Mouse (Mus musculus): ENCODE measurements around the gene Gnat1. TPM values are rescaled to one million over a fixed set of nuclear protein-coding genes. Genes with fewer than 3 reads are reported as not detected.
A peak's percentile ranks its signal among the peaks of the same experiment; 100 is the strongest.

Gnat1 gene
- total RNA-seq, 1 experiment from 2014 or later, result not detected

DNA sequence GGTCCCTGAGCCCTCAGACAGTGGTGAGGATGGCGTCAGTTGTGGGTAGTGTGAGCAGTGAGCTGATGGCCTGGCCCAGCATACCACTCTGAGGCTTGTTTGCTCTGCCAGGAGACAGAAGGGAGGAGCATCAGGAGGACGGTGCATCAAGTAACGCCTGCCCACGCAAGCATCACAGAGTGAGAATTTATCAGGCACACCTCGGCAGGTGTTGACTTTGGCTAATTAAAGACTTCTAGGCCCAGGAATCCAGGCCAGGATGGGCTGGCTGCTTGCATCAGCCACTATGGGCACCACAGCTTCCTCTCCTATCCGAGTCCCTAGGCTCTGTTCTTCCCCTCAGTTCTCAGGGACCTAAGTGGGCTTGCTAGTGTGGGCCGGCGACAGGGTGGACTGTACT lies 17.2 kb downstream of the Gnat1 start:
- ATAC-seq (replicated peaks in 1 of 2; ENCODE audit: insufficient read depth in 1 of 2, low FRiP score in 2 of 2, low TSS enrichment in 1 of 2, low read depth in 1 of 2, poor library complexity in 2 of 2, severe bottlenecking in 2 of 2), result no peak

DNA sequence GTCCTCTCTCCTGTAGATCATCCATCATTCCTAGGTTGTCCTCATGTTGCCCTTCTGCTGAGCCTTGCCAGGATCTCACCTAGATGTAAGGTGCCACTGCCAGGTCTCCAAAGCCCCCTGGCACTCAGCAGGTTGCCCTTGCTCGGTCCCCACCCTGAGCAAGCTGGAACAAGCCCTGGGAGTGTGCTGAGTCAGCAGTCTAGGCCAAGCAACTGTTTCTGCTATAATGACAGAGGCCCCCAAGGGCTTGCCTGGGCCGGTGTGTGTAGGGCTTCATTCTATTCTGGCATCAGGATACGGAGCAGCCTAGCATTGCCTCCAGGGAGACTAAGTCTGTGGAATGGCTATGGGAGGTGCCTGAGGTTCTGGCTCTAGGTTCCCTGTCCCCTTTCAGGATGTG lies 18.7 kb downstream of the Gnat1 start:
- no peak for ATAC-seq (replicated peaks in 1 of 2; ENCODE audit: insufficient read depth in 1 of 2, low FRiP score in 2 of 2, low TSS enrichment in 1 of 2, low read depth in 1 of 2, poor library complexity in 2 of 2, severe bottlenecking in 2 of 2)

DNA sequence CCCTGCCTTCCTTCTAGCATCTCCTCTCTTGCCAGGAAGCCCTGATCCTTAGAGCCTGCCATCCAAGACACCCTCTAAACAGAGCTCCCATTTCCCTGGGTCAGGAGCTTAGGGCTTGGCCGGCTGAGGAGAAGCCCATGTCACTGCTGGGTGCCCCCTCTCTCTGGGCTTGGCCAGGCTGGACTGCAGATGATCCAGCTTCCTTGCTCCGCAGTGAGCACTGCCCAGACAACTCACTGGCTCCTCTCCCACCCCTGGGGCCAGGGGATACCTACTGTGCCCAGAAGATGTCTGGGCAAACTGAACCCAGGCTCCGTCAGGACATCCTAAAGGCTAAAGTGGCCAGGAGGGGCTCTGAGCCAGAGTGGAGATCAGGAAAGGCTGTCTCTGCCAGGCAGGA lies 19.6 kb downstream of the Gnat1 start:
- ATAC-seq (replicated peaks in 1 of 2; ENCODE audit: insufficient read depth in 1 of 2, low FRiP score in 2 of 2, low TSS enrichment in 1 of 2, low read depth in 1 of 2, poor library complexity in 2 of 2, severe bottlenecking in 2 of 2), result no peak

DNA sequence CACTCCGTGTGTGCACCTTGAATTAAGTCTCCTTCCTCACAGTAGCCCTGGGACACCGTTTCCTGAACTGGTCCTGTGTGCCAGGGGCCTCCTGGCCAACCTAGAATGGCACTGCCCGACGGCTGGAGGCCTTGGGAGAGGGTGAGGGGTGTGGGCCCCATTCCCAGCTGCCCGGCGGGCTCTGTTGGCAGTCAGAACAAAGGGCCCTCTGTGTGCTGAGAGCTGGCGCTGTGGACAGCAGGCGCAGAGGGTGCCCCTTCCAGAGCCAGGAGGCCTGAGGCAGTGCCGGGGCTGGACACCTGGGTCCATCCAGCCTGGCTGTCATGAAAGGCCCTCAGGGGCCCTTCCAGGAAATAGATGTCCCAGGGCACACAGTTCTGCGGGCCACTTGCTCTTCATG lies 20.0 kb downstream of the Gnat1 start:
- ATAC-seq (replicated peaks in 1 of 2; ENCODE audit: insufficient read depth in 1 of 2, low FRiP score in 2 of 2, low TSS enrichment in 1 of 2, low read depth in 1 of 2, poor library complexity in 2 of 2, severe bottlenecking in 2 of 2), result no peak

DNA sequence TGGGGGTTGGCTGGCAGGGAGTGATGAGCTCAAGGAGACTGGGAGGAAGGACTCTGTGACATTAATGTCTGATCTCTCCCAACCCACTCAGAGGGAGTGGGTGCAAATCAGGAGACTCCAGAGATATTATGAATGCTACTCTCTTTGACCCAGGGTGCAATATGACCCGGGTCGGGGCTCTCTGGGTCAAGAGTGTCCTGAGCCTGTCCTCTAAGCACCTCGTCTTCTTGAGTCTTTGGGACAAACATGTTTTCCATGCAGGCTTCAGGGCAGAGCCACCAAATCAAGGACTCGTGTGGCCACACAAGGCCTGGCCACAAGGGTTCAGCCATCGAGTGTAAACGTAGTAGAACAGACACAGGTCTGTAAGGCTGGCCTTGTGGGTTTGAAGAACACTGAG lies 21.4 kb downstream of the Gnat1 start:
- no peak for ATAC-seq (replicated peaks in 1 of 2; ENCODE audit: insufficient read depth in 1 of 2, low FRiP score in 2 of 2, low TSS enrichment in 1 of 2, low read depth in 1 of 2, poor library complexity in 2 of 2, severe bottlenecking in 2 of 2)

DNA sequence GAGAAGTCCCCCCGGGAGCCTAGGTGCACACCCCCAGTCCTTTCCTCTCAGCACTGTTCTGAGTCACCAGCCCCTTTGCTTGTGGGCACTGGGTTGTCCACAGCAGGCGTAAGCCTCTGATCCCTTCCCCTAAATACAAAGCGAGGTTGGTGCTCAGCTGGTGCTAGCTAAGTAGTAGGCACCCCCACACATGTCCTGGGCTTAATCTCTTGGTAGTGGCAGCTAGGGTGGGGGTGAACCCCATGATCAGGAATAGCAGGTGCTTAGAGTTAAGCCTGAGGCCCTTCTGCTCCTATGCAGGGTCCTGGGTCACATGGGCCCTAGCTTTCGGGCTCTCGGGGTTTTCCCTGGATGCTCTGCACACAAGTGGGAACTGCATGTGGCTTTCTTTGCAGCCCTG lies 22.4 kb downstream of the Gnat1 start:
- ATAC-seq (replicated peaks in 1 of 2; ENCODE audit: insufficient read depth in 1 of 2, low FRiP score in 2 of 2, low TSS enrichment in 1 of 2, low read depth in 1 of 2, poor library complexity in 2 of 2, severe bottlenecking in 2 of 2), result no peak

DNA sequence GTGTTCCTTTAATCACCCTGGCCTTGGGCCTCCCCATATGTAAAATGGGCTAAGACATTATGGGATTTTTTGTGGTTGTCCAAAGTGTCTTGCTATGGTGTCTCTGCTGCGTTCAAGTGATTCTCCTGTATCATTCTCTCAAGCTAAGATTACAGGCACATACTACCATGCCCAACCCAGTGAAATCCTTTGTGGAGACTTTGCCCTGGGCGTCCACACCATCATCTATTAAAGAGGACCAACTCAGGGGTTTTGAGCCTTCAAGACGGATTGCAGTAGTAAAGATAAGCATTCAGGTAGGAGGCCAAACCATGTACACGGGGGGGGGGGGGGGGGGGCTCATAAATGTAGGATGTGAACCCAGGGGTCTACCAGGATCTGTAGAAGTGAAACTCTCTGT lies 24.9 kb downstream of the Gnat1 start:
- no peak for ATAC-seq (replicated peaks in 1 of 2; ENCODE audit: insufficient read depth in 1 of 2, low FRiP score in 2 of 2, low TSS enrichment in 1 of 2, low read depth in 1 of 2, poor library complexity in 2 of 2, severe bottlenecking in 2 of 2)

DNA sequence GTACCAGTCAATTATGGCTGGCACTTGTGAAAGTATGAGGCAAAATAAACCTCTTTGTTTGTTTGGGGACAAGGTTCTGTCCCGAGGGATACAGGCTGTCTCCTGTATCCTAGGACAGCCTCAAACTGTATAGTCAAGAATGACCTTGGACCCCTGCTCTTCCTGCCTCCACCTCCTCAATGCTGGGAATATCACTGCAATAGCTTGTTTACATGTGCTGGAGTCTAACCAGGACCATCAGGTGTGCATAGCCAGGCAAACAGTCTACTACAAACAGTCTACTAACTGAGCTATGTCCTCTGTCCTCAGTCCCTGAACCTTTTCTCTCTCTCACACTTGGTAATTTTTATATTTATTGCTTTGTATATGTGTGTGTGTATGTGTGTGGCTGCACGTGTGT lies 26.0 kb downstream of the Gnat1 start:
- no peak for ATAC-seq (replicated peaks in 1 of 2; ENCODE audit: insufficient read depth in 1 of 2, low FRiP score in 2 of 2, low TSS enrichment in 1 of 2, low read depth in 1 of 2, poor library complexity in 2 of 2, severe bottlenecking in 2 of 2)

DNA sequence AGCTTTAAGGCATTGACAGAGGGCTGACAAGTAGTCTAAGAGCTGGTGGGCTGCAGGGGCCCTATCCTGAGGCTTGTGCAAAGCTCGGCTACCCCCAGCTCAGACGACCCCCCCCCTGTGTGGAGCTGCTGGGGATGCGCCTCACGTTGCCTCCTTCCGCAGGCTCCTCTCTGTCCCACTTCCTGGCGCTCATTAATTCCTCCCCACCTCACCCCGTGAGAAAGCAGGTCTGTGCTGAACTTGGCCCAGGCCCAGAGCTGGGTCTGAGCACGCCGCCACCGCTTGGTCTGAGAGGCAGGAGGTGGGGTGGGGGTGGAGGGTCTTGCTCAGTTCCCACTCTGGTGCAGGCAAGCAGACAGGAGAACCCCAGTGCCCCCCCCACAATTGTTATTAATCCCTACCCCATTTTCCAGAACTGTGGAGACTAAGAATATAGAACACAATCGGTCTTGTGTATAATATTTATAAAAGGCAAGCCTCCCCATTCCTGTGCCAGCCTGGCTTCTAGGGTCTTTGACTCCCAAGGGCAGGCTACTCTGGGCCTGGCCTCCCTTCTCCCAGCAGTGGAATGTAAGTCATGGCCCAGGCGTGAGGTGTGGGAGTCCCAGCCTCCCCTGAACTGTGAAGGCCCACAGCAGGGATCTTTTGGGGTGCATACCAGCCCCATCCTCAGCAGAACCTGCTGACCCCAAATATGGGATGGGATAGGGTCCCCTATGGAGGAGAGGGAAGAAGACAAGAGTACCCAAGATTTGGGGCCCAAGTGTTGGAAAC lies 28.6 kb downstream of the Gnat1 start:
- ATAC-seq (replicated peaks in 1 of 2; ENCODE audit: insufficient read depth in 1 of 2, low FRiP score in 2 of 2, low TSS enrichment in 1 of 2, low read depth in 1 of 2, poor library complexity in 2 of 2, severe bottlenecking in 2 of 2), result no peak

DNA sequence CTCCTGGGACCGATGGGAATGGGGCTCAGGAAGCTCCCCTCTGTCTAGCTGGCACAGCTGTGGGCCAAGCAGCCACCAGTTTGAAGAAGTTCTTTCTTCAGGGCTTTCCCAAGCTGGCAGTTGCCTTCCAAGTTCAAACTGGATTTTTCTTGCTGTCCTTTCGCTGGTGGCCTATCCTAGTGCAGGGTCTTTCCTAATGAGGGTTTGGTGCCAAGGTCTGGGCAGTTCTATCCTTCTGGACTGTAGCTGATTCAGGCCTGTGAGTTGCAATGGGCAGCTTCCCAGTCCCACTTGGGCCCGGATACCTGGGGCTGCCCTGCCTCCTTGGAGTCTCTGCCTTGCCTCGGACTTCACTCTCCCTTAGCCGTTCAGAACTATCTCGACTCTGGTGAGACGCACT lies 29.3 kb downstream of the Gnat1 start:
- ATAC-seq (replicated peaks in 1 of 2; ENCODE audit: insufficient read depth in 1 of 2, low FRiP score in 2 of 2, low TSS enrichment in 1 of 2, low read depth in 1 of 2, poor library complexity in 2 of 2, severe bottlenecking in 2 of 2), result no peak

DNA sequence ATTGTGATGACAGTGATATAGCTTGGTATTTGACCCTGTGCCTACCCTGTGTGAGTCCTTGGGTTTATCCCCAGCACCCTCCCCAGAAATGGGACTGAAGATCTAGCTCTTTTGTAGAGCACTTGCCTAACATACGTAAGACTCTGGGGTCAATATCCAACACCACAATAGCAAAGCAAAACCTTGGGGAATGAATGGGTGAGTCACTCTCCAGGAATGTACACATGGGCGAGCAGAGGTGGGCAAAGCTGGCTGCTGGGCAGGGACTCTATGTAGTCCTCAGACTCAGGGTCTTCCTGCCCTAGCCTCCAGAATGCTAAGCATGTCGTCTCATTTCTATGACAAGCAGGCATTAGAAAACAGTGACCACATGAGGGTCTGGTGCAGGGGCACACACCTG lies 30.7 kb downstream of the Gnat1 start:
- no peak for ATAC-seq (replicated peaks in 1 of 2; ENCODE audit: insufficient read depth in 1 of 2, low FRiP score in 2 of 2, low TSS enrichment in 1 of 2, low read depth in 1 of 2, poor library complexity in 2 of 2, severe bottlenecking in 2 of 2)

DNA sequence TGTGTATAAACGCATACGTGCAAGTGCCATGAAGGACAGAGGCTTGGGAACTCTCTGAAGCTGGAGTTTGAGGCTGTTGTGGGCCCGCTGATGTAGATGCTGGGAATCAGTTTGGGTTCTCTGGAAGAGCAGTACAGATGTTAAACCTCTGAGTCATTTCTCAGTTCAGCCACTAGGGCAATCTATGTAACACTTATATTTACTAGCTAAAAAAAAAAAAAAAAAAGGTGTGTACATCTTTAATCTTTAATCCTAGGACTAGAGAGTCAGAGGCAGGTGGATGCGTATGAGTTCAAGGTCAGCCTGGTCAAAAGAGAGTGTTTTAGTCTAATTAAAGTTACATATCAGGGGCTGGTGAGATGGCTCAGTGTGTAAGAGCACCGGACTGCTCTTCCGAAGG lies 32.5 kb downstream of the Gnat1 start:
- no peak for ATAC-seq (replicated peaks in 1 of 2; ENCODE audit: insufficient read depth in 1 of 2, low FRiP score in 2 of 2, low TSS enrichment in 1 of 2, low read depth in 1 of 2, poor library complexity in 2 of 2, severe bottlenecking in 2 of 2)

DNA sequence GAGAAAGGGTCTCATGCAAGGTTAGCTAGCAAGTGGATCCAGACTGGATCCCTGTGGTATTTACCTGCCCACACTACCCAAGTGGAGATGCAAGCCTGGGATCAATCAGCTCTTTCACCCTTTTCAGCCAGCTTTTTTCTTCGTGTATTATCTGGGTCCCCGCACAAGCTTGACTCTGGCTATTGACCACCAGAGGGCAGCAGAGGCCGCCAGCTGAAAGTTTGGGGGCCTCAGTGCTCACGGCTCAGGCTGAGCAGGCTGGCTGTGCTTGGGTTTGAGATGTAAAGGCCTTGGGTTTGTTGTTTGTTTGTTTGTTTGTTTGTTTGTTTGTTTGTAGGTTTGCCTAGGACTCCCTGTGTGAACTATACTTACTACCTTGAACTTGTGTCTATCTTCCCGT lies 33.9 kb downstream of the Gnat1 start:
- peak; percentile 52 to 74; a peak in 2 of 4 replicates for ATAC-seq (replicated peaks in 1 of 2; ENCODE audit: insufficient read depth in 1 of 2, low FRiP score in 2 of 2, low TSS enrichment in 1 of 2, low read depth in 1 of 2, poor library complexity in 2 of 2, severe bottlenecking in 2 of 2)

DNA sequence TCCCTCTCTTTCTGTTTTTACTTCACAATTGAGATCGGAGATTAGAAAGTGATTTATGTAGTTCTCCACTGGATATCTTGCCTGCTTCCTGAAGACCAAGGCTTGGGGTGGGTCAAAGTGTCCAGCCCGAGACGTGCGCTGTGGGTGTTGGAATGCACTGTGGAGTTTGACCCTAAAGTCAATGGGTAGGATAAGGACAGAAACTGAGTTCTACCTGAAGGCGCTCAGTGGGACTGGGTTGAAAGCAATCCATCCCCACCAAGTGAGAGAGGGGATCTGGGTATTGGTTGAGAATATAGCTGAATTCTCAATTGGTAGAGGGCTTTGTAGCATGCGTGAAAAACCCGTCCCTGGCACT lies 34.4 kb downstream of the Gnat1 start:
- ATAC-seq (replicated peaks in 1 of 2; ENCODE audit: insufficient read depth in 1 of 2, low FRiP score in 2 of 2, low TSS enrichment in 1 of 2, low read depth in 1 of 2, poor library complexity in 2 of 2, severe bottlenecking in 2 of 2), result no peak

DNA sequence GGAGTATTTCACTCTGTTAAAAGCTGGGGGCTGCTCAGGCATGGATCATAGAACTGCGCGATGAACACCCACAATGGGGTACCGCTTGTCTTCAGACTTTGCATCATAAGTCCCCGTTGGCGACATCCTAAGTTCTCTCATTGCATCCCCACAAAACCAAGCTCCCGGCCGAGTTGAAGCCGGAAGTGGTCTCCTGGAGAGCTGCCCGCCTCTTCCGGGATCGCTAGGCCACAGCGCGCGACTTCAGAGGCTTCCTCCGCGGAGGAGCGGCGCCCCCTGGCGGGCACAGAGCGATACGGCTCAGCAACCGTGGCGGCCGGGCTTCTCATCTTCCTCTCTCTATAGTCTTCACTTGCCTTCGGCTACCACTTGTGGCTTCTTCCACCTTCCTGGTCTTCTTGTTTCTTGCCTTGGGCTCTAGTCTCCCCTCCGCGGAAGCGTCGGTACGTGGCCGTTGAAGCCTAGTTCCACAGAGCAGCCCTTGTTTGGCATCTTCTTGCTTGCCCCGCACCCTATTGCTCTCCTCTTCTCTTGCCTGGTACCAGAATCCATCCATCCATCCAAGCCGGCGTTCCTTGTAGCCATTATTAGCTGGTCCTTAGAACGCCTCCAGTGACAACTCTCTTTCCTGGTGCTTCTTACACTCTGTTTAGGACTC lies 34.9 kb downstream of the Gnat1 start:
- ATAC-seq (replicated peaks in 1 of 2; ENCODE audit: insufficient read depth in 1 of 2, low FRiP score in 2 of 2, low TSS enrichment in 1 of 2, low read depth in 1 of 2, poor library complexity in 2 of 2, severe bottlenecking in 2 of 2), result peak; percentile 59 to 68

DNA sequence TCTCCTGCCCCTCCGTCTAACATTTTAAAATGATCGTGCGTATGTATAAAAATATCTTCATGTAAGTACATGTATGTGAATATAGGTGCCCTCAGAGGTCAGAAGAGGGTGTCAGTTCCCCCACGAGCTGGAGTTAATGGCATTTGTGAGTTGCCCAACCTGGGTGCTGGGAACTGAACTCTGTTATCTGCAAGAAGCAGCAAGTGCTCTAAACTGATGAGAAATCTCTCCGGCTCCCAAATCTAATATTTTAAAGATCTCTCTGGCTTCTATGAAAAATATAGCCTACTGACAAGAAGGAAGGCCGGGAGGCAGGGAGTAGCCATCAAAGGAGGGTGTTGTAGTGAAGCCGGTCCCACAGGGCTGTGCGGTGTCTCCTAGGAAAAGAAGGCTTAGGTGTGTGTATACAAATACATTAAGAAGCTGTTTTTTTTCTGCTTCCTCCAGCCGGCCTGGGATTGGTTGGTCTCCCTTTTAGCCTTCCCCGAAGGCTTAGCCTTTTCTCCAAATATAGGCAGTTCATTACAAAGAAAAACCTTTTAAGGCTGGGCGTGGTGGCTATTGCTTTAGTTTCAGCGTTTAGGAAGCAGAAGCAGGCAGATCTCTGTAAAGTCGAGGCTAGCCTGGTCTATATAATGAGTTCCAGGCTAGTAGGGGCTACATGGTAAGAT lies 35.8 kb downstream of the Gnat1 start:
- ATAC-seq (replicated peaks in 1 of 2; ENCODE audit: insufficient read depth in 1 of 2, low FRiP score in 2 of 2, low TSS enrichment in 1 of 2, low read depth in 1 of 2, poor library complexity in 2 of 2, severe bottlenecking in 2 of 2), result no peak

DNA sequence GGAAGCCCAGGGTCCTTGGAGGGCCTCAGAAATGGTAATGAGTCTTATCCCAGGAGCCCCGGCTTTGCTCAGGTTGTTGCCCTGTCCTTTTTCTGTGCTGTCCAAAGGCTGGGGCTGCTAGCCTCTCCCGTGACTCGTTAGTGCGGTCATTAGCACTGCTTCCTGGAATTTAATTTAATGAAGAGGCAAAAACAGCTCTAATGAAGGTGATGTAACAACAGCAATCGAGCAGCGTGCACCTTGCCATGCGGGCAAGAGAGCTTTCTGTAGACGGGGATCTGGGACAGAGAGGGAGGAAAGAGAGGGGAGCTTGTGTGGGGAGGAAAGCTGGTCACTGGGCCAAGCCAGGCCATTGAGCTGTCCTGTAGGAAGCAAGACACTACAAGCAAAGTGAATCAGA lies 37.8 kb downstream of the Gnat1 start:
- ATAC-seq (replicated peaks in 1 of 2; ENCODE audit: insufficient read depth in 1 of 2, low FRiP score in 2 of 2, low TSS enrichment in 1 of 2, low read depth in 1 of 2, poor library complexity in 2 of 2, severe bottlenecking in 2 of 2), result no peak

DNA sequence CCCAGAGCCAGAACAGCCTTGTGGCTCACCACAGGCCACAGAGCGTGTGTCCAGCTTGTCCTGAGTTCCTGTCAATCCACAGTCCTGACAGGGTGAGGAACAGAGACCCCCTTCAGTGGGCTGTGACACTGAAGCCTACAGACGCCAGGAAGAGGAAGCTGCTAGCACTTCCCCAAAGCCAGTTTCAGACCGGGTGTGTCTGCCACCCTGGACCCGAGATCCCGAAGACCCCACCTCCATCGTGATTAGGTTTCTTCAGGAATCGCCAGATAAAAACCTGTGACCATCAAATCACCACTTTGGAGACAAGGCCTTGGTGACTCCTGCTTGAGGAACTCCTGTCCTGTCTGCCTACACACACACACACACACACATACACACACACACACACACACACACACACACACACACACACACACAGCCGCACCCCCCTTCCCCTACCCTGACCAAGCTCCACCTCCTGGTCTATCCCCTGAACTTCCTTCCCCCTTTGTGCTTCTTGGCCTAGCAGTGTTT lies 39.2 kb downstream of the Gnat1 start:
- peak; percentile 58 to 61 for ATAC-seq (replicated peaks in 1 of 2; ENCODE audit: insufficient read depth in 1 of 2, low FRiP score in 2 of 2, low TSS enrichment in 1 of 2, low read depth in 1 of 2, poor library complexity in 2 of 2, severe bottlenecking in 2 of 2)

Measured in hematopoietic stem cell, adult 5-6 weeks (primary cell).